Mouse (Mus musculus) CD4-positive, CD25-positive, alpha-beta regulatory T cell, adult 4 months (primary cell): ENCODE results near the gene Nup160. TPM values are rescaled to one million over a fixed set of nuclear protein-coding genes. Genes with fewer than 3 reads are reported as not detected.

Experiments
- ATAC-seq: one replicate; pipeline ENCODE4 v1.8.0; 2017
- polyA plus RNA-seq, 2 experiments: library from polyadenylated mRNA; unstranded; fragments of 100-300 nt; shearing (Covaris generic); gene quantifications; one replicate each; pipeline ENCODE4 v1.2.1; 2017

Nup160 gene
- 10 to 100 TPM; 22.5 to 34.3 TPM for polyA plus RNA-seq

- ATAC-seq = no peak
Measured at GRCm38 (mm10) chr2:90677007-90677406, at the start of gene Nup160. Gene Nup160 (plus strand): TSS chr2:90677215.

- no peak for ATAC-seq
Measured at GRCm38 (mm10) chr2:90628261-90628660, 48.8 kb upstream of the Nup160 start.

- no peak for ATAC-seq
Measured at GRCm38 (mm10) chr2:90629552-90629951, 47.5 kb upstream of the Nup160 start.

GRCm38 (mm10) chr2:90631938-90632733, 44.9 kb upstream of the Nup160 start:
- no peak for ATAC-seq

- peak; percentile 27 for ATAC-seq
Measured at GRCm38 (mm10) chr2:90634671-90635070, 42.3 kb upstream of the Nup160 start.

GRCm38 (mm10) chr2:90635085-90635723, 41.8 kb upstream of the Nup160 start:
- peak; percentile 85 for ATAC-seq

- ATAC-seq = no peak
Measured at GRCm38 (mm10) chr2:90636853-90637252, 40.2 kb upstream of the Nup160 start.

GRCm38 (mm10) chr2:90638986-90639746, 37.8 kb upstream of the Nup160 start:
- ATAC-seq = no peak

- no peak for ATAC-seq
Measured at GRCm38 (mm10) chr2:90639747-90640699, 37.0 kb upstream of the Nup160 start.

- ATAC-seq = no peak
Measured at GRCm38 (mm10) chr2:90641007-90641709, 35.9 kb upstream of the Nup160 start.

GRCm38 (mm10) chr2:90641710-90642039, 35.3 kb upstream of the Nup160 start:
- no peak for ATAC-seq

GRCm38 (mm10) chr2:90647084-90647483, 29.9 kb upstream of the Nup160 start:
- no peak for ATAC-seq

- no peak for ATAC-seq
Measured at GRCm38 (mm10) chr2:90649405-90649804, 27.6 kb upstream of the Nup160 start.

GRCm38 (mm10) chr2:90649965-90650364, 27.1 kb upstream of the Nup160 start:
- ATAC-seq = no peak

- peak; percentile 60 for ATAC-seq
Measured at GRCm38 (mm10) chr2:90652101-90652500, 24.9 kb upstream of the Nup160 start.

GRCm38 (mm10) chr2:90652993-90653392, 24.0 kb upstream of the Nup160 start:
- peak; percentile 75 for ATAC-seq

GRCm38 (mm10) chr2:90655449-90655848, 21.6 kb upstream of the Nup160 start:
- no peak for ATAC-seq

GRCm38 (mm10) chr2:90658613-90659012, 18.4 kb upstream of the Nup160 start:
- ATAC-seq = no peak

GRCm38 (mm10) chr2:90659016-90659415, 18.0 kb upstream of the Nup160 start:
- ATAC-seq = no peak

- no peak for ATAC-seq
Measured at GRCm38 (mm10) chr2:90659639-90660038, 17.4 kb upstream of the Nup160 start.

- ATAC-seq = no peak
Measured at GRCm38 (mm10) chr2:90660947-90661346, 16.1 kb upstream of the Nup160 start.

- ATAC-seq = no peak
Measured at GRCm38 (mm10) chr2:90661426-90661825, 15.6 kb upstream of the Nup160 start.
